Mouse (Mus musculus): ENCODE results near the gene Scd2.
"Not testable (repeated sequence)": the region's sequence is repeated elsewhere in the genome, so short reads cannot be mapped to it uniquely, and the experiment has no call there.

Scd2 gene

GRCm38 (mm10) chr19:44297068-44297760, 3.7 kb downstream of the Scd2 start:
- peak in 1 of 2 experiments; percentile 26 for DNase-seq (ENCODE audit: low spot score in 2 of 2)

DNA sequence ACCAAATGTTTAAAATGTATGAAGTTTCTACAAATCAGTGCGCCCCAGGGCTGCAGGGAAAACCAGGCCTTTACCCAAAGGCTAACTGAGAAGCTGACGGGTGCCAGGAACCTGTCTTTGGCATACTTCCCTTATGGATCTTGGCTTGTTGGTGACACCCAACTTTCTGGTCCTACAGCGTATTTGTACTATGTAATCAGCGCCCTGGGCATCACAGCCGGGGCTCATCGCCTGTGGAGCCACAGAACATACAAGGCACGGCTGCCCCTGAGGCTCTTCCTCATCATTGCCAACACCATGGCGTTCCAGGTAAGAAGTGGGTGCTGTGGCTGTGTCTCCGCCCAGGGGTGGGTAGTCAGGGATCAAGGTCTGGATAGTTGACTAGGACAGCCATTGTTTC, 4.4 kb downstream of the Scd2 start:
- no peak for DNase-seq (ENCODE audit: low spot score in 2 of 2)

DNA sequence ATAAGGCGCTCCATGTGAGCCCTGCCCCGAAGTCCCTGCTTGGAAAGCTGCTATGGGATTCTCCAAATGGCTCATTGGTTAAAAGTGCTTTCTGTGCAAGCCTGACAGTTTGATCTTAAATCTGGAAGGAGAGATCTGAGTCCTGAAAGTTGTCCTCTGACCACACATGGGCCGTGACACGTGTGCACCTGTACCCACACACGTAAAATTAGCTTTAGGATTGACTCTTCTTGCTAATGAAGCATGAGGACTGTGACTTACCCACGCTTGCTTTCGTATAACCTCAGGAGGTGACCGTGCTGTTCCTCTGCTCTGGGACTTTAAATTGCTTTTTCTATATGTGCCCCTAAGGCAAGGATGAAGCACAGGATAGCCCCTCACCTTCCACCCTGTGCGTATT, 5.6 kb downstream of the Scd2 start:
- no peak for DNase-seq (ENCODE audit: low spot score in 2 of 2)

GRCm38 (mm10) chr19:44299902-44300301, 6.4 kb downstream of the Scd2 start:
- no peak for DNase-seq (ENCODE audit: low spot score in 2 of 2)

GRCm38 (mm10) chr19:44300520-44300919, 7.0 kb downstream of the Scd2 start:
- no peak for DNase-seq (ENCODE audit: low spot score in 2 of 2)

DNA sequence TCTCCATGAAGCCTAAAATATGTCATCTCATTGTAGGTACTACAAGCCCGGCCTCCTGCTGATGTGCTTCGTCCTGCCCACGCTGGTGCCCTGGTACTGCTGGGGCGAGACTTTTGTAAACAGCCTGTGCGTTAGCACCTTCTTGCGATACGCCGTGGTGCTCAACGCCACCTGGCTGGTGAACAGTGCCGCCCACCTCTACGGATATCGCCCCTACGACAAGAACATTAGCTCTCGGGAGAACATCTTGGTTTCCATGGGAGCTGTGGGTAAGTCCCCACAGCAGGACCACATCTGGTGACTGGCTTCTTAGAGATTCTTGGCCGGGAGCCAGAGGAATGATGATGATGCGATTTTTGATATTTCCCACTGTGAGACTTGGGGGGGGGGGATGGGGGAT, 7.7 kb downstream of the Scd2 start:
- no peak for DNase-seq (ENCODE audit: low spot score in 2 of 2)

DNA sequence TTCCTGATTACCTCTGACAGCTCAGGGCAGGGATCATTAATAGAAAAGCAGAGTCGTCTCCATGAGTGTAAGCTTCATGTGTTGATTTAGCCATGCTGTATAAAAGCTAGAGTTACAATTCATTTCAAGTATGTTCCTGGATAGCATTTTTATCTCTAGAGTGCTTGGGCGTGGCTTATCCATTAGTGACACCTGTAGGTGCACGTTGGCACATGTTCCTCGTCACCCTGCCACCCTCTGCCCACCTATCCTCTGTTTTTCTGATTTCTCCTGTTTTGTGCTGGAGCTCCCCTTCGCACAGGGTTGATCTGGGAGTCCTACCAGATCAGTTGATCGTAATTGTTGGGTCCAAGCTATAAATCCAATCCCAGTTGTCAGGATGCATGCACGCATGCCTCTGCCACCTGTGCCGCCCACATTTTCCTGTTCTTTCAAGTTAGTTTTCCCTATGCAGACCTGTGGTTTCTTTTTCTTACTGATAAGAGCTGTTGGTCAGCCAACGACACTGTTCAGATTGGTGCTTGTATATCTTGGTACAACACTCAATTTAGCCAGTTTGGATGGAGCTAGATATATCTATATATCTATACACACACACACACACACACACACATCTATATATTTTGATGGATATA, 8.3 kb downstream of the Scd2 start:
- DNase-seq (ENCODE audit: low spot score in 2 of 2), result no peak

GRCm38 (mm10) chr19:44302901-44303300, 9.4 kb downstream of the Scd2 start:
- no peak for DNase-seq (ENCODE audit: low spot score in 2 of 2)

- DNase-seq (ENCODE audit: low spot score in 2 of 2), result no peak
These were observed 10.0 kb downstream of the Scd2 start for GRCm38 (mm10) chr19:44303502-44303901.

- no peak for DNase-seq (ENCODE audit: low spot score in 2 of 2)
These were observed 10.9 kb downstream of the Scd2 start for GRCm38 (mm10) chr19:44304419-44304818.

GRCm38 (mm10) chr19:44304851-44305510, 11.5 kb downstream of the Scd2 start:
- no peak for DNase-seq (ENCODE audit: low spot score in 2 of 2)

GRCm38 (mm10) chr19:44305701-44306100, 12.2 kb downstream of the Scd2 start:
- no peak for DNase-seq (ENCODE audit: low spot score in 2 of 2)

GRCm38 (mm10) chr19:44306171-44306570, 12.7 kb downstream of the Scd2 start:
- DNase-seq (ENCODE audit: low spot score in 2 of 2), result no peak

DNA sequence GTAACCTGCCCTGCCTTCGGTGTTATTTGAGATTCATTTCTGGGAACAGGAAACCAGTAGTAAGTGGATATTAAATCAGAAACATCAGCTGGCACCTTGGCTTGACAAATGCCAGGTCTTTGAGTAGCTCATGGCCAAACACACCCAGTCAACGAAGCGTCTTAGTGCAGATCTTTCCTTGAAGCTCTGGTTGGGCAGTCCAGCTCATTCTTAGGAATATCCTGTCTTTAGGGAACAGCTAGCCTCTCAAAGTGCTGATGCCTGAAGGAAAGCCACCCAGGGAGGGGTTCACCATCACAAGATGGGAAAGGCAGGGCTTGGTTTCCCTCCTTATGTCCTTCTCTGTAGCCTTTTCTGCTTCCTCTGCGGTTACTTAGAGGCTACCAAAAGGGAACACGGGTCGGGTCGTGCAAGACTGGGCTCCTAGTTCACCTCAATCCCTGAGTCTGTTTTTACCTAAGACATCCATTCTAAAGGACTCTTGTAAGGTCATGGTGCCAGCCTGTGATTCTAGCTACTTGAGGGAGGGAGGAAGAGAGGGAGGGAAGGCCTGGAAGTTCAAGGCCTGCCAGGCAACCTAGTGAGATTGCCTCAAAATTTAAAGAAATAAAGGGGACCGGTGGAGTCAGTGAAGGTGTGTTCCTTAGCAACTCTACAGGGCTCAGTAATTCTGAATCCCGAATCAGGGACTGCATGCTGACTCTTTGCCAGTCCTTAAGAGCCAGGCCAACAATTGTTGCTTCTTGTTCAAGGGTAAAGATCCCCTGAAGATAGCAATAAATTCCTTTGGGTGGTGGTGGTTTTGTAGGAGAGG, 13.8 kb downstream of the Scd2 start:
- DNase-seq (ENCODE audit: low spot score in 2 of 2), result no peak

- DNase-seq (ENCODE audit: low spot score in 2 of 2), result no peak
These were observed 14.5 kb downstream of the Scd2 start for GRCm38 (mm10) chr19:44307915-44308470.

- no peak for DNase-seq (ENCODE audit: low spot score in 2 of 2)
These were observed 15.3 kb downstream of the Scd2 start for GRCm38 (mm10) chr19:44308611-44309246.

GRCm38 (mm10) chr19:44309351-44310154, 16.1 kb downstream of the Scd2 start:
- DNase-seq (ENCODE audit: low spot score in 2 of 2), result no peak

GRCm38 (mm10) chr19:44310155-44310575, 16.7 kb downstream of the Scd2 start:
- DNase-seq (ENCODE audit: low spot score in 2 of 2), result not testable (repeated sequence)

DNA sequence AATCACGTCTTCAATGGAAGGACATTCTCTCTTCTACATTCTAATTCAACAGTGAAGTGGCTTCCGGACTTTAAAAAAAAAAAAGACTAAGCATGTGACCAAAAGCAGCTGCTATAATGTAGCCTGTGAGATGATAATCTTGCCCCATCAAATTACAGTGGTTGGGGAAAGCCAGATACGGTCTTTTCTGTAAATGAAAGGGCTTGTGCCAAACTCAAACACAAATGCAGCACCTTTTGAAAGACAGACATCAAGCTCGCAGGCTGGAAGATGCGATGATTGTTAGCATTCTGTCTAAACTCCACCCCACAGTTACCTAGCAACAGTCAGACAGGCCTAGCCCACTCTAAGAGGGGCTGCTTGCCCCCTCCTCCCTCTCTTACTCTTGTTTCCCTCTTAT, 17.3 kb downstream of the Scd2 start:
- DNase-seq (ENCODE audit: low spot score in 2 of 2), result no peak

GRCm38 (mm10) chr19:44311306-44312006, 18.0 kb downstream of the Scd2 start:
- DNase-seq (ENCODE audit: low spot score in 2 of 2), result no peak

All from spleen, postnatal 36 days (tissue).